Comparison of ENCODE assay signal across 18 mouse cellular contexts in the genomic region with DNA sequence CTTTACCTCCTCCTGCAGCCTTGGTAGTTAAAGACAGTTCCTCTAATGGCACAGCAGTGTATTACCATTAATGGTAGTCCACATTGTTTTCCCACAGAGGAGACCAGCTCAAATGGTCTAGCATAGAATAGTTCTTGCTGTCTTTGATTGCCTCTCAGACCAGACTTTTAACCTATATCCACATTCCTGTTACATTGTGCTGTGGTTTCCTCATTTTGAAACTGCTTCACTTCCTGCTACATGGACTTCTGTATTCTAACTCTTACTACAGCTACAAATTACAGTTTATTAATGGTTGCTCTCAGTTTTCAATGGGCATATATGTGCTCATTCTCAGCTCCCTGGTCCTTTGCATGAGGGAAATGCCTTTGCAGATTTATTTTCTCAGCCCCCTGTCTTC. TPM values are rescaled to one million over a fixed set of nuclear protein-coding genes. Genes with fewer than 3 reads are reported as not detected.
"Had no signal": no experiment of that assay in that cellular context is flagged by ENCODE, and none has a peak within 500 bp of the region (broad histone marks: within the 10 kb centered on the region; RNA-seq: fewer than 3 reads in every experiment).

No protein-coding gene starts in this region.

- DNase-seq: kidney, adult 9 months; kidney, postnatal 36 days; layer of hippocampus, adult 9-11 months; layer of hippocampus, postnatal 36 days; liver, embryonic 13.5 days; lung, adult 18-20 months; right cerebral cortex, postnatal 4 days; spleen, adult 18-20 months; thymus, adult 18-20 months; thymus, postnatal 25 days had no signal

- H3K27me3 ChIP-seq: limb, embryonic 15.5 days; liver, embryonic 13.5 days; megakaryocyte, embryonic 14.5 days; midbrain, embryonic 12.5 days had no signal

- ATAC-seq: intestine, embryonic 16.5 days; lung, postnatal 0 days had no signal

- H3K4me1 ChIP-seq: limb, embryonic 15.5 days; liver, embryonic 13.5 days; megakaryocyte, embryonic 14.5 days; midbrain, embryonic 12.5 days had no signal

- H3K9me3 ChIP-seq: limb, embryonic 15.5 days; liver, embryonic 13.5 days; megakaryocyte, embryonic 14.5 days; midbrain, embryonic 12.5 days had no signal

- H3K4me2 ChIP-seq: limb, embryonic 15.5 days; liver, embryonic 13.5 days; midbrain, embryonic 12.5 days had no signal

- H3K36me3 ChIP-seq: limb, embryonic 15.5 days; liver, embryonic 13.5 days; midbrain, embryonic 12.5 days had no signal

- H3K27ac ChIP-seq: kidney, postnatal 0 days; limb, embryonic 15.5 days; liver, embryonic 13.5 days; midbrain, embryonic 12.5 days had no signal

- H3K4me3 ChIP-seq: limb, embryonic 15.5 days; liver, embryonic 13.5 days; midbrain, embryonic 12.5 days had no signal

- H3K9ac ChIP-seq: limb, embryonic 15.5 days; liver, embryonic 13.5 days; midbrain, embryonic 12.5 days had no signal

RNA-seq across cellular contexts. Expression of gene Htr2c, which starts 15.3 kb away (rescaled TPM):
- polyA plus RNA-seq: intestine, embryonic 16.5 days; limb, embryonic 11.5 days; liver, embryonic 13.5 days; urinary bladder, adult 2 months had no signal
